Mouse (Mus musculus): Measurements from ENCODE around the gene Josd2.

The Josd2 gene

DNA sequence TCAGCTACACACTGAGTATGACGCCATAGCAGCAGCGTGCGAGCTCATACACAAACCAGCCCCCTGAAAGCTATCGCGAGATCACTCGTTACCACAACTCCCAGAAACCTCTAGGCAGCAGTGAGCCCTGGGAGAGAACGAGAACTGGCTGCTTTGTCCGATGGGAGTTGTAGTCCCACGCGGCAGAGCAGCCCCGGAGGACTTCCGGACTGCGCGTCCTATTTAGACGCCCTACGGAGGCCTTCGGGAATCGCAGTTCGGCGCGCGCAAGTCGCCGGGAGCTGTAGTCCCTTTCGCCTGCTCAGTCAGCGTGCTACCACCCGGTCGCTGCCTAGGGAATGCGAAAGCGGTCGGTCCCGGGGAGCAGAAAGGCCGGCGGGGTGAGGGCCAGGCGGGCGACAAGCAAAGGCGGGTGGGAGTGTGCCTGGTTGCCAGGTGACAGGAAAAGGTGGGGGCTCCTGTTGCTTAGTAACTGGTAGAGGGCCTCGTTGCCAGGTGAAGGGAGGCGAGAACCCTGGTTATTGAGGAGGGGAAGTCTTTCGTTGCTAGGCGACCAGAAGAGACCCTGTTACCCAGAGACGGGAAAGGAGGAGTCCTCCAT lies at the start of gene Josd2:
Gene Josd2, plus strand, starts transcription at position 170 of the 601 bp plus-strand sequence.
- peak; percentile 77 to 83 for DNase-seq

DNA sequence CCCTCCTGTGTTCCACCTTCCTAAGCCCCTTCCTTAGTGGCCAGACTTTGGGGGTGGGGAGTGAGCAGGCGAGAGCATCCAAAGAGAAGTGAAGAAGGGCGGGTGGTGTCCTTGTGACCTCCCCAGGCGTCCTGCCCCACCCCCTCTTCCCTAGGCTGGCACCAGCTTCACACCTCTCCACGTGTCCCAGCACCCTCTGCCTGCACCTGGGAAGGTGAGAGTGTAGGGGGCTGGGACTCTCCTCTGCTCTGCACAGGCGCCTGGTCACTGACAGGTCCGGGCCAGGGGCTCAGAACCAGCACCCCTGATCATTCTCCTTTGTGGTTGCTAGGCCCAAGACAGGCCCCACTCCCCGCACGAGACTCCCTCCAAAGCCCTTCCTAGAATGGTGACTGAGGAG lies 40.1 kb upstream of the Josd2 start:
- no peak for DNase-seq

DNA sequence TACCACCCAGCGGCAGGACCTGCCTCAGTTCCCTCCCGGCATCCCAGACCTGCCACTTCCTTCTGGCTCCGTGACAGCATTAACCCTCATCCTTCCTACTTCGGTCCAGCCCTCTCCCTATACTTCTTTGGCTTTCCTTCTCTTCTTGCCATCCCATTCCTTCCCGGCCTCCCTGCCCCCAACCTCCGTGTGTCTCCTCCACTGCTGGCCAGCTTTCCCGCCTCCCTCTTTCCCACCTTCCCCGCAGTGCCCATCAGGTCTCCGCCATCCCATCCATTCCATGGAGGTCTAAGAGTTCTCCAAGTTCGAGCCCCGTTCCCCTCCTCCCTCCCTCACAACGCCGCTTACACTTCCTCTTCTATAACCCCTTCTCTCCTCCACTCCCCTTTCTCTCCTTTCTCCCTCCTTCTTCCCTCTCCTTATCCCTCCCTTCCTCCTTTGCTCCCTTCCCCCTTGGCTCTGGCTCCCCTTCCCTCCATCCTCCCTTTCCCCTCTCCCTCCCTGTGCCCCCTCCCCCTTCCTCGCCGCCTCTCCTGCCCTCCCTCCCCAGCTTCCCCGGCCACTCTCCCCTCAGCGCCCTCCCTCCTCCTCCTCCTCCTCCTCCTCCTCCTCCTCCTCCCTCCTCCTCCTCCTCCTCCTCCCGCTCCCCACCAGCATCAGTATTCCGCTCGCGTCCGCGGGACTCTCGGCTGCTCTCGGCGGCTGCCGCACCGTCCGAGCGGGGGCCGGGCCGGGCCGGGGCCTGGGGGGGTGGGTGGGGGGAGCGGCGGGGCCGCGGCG lies 39.4 kb upstream of the Josd2 start:
- DNase-seq, result no peak

DNA sequence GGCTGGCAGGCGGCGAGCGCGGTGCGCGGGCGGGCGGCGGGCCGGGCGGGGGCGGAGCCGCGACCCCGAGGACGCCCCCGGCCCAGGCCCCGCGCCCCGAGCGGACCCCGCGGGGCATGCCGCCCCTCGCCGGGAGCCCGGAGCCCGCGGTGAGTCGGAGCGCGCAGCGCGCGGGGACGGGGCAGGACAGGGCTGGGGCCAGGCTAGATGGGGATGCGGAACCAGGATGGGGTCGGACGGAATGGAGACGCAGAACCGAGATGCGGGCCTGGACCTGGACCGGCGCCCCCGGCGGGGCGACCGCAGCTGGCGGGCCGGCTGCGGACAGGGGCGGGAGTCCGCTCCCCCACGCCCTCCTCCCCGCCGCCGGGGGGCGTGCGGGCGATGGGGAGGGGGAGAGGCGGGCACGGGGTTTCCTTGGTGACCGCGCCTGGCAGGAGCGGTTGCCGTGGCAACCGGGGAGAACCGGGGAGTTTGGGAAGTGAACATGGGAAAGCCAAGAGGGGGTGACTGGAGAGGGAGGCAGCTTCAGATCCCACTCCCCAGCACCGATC lies 38.7 kb upstream of the Josd2 start, which contains the start of gene Lrrc4b:
Gene Lrrc4b, plus strand, starts transcription at position 51 of the 554 bp plus-strand sequence.
- no peak for DNase-seq

DNA sequence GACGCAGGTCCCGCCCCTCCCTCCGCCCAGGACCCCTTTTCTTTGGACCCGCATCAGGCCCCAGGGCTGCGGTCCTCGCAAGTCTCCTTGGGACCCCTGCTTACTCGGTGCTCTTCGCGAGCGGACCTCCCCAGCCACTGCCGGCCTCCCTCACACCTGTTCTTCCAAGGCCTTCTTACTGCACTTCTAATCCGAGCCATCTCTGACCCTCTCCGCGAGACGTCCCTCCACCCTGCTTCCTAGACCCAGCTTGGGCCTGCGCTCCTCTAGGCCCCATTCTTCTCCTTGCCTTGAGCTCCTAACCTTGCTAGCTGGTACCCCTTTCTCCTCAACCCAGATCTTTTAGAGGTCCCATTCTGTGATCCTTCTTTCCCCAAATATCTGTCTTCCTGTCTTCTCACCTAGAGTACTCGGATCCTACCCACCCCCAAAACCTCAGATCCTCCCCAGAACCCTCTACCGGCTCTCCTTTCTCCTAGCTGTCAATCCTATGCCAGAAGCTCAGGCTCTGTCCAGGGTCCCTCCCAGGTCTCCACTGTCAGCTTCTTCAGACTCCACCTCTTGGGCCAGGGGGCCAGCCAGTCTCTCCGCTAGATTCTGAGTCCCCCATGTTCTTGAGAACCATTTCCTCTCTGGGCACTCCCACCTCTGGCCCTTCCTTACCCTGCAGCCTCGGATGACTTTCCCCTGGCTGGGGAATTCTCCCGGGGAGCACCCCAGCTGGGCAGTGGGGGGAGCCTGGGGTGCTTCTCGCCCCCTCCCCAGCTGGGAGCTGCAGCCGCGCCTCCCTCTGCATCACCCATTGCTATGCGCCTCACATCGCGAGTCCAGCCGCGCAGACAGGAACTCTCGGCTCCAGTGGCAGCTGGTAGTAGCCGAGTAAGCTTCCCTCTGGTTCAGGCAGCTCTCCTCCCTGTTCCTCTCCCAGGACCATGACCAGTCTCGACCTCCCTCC lies 38.0 kb upstream of the Josd2 start:
- DNase-seq, result no peak

DNA sequence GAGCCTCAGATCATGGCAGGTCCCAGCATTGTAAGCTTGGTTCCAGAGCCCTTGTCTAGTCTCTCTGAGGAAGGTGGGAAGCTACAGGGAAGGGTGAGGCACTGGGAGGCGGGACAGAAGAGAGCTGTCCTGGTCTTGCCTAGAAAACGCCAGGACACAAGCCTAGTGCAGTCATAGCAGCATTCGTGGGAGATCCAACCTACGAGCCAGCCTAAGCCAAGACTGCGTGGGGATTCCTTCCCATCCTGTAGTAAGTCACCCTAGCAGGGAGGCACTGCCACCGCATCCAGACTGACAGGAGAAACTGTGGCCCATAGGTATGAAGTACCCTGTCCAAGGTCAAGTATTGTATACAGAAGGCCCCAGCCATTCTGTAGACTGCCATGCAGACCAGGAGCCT lies 35.2 kb upstream of the Josd2 start:
- DNase-seq, result no peak

DNA sequence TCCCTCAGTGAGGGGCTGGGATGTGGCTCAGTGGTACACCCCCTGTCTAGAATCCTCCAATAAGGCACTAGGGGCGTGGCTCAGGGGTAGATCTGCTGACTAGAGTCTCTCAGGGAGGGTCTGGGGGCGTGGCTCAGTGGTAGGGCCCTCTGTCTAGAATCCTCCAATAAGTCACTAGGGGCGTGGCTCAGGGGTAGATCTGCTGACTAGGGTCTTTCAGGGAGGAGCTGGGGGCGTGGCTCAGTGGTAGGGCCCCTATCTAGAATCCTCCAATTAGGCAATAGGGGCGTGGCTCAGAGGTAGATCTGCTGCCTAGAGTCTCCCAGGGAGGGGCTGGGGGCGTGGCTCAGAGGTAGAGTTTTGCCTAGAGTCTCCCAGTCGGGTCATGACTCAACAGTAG lies 34.4 kb upstream of the Josd2 start:
- DNase-seq, result no peak

DNA sequence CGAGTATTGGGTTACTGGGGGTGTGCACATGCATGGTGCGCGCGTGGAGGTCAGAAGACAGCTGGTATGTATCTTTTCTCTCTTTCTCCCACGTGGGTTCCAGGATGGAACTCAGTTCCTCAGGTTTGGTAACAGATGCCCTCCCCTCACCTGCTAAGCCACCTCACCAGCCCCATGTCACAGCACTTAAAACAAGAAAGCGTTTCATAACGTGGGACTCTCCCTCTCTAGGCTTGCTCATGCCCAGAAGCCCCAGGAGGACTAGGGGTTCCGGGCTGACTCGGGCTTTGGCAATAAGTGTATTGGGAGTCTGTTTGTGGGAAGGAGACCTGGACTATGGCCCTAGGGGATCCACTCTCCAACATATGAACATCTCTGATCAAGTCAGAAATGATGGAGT lies 33.7 kb upstream of the Josd2 start:
- no peak for DNase-seq

DNA sequence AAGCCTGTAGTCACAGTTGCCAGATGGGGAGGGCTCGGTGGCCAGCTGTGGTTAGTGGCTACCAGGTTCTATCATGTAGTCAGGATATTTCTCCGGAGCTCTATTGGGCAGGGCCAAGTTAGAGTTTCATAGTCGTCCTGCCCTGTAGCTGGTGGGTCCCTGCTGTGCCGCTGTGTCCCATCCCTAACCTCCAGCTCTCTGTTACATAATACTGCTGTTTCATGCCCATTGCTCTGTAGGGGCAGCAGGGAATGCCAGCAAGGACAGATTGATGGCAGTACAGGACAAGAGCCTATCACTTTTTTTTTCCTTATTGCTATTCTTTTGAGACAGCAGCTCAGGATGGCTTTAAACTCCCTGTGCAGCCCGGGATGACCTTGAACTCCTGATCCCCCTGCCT lies 32.0 kb upstream of the Josd2 start:
- DNase-seq, result no peak

DNA sequence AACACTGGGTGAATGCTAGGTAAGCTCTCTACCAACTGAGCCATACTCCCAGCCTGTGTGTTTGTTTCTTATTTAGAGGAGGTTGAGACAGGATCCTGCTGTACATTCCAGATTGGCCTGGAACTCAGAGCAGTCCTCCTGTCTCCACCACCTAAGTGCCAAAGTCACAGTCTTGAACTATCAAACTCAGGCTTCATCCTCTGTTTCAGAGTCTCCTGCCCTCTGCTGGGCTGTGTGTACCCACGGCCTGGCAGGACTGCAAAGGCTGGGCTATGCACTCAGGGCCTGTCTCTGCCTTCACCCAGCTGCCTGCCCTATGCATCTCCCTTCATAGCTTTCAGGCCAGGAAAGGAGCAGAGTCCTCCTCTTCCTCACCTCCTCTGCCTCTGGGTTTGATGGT lies 31.5 kb upstream of the Josd2 start:
- no peak for DNase-seq

DNA sequence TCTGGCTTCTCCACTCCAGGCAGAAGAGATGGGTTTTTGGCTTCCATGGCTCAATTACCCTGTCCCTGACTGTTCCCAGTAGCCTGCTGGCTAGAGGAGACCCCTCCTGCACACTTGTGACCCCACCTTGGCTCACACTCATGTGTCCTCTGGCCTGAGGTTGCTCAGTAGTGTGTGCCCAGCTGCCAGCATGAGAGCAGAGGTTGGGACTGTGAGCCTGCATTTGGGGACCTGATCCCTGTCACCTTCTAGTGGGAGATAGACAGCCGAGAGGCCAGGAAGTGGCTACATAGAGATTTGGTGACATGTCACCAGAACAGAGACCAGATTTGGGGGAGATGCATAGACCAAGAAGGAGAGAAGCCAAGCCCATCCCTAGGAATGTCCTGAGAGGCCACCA lies 30.6 kb upstream of the Josd2 start:
- DNase-seq, result no peak

DNA sequence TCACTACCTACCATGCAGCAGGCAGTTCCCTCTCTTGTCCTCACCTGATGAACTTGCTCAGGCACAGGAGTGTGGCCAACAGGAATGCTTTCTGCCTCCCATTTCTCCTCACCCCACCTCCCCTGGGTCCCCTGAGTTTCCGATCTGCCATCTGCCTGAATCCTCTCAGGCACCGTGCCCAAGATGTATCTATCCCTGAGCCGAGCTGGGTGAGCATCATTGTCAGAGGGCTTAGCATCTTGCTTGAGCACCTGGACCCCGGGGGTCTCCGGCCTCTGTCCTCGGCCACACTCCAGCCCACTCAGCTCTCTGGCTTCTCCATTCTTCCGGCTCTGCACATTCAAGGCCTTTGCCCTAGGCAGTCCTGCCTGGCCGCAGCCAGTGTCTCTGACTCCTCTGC lies 29.8 kb upstream of the Josd2 start:
- DNase-seq, result no peak

DNA sequence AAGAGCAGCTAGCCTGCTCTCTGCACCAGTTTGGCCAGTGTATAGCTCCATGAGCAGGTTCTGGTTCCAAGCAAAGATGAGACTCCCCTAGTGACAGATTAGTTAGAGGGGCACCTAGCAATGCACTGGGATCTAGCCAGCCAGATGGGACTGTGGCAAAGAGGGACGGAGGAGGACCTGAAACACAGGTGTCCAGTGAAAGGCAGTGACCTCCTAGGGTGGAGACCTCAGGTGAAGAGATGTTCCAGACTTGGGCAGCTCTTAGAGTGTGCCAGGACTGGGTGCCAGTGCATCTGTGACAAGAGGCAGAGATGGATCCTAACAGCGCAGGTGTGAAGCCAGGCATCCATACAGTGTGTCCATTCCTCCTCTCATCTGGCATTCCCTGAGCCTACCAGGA lies 28.1 kb upstream of the Josd2 start:
- no peak for DNase-seq

DNA sequence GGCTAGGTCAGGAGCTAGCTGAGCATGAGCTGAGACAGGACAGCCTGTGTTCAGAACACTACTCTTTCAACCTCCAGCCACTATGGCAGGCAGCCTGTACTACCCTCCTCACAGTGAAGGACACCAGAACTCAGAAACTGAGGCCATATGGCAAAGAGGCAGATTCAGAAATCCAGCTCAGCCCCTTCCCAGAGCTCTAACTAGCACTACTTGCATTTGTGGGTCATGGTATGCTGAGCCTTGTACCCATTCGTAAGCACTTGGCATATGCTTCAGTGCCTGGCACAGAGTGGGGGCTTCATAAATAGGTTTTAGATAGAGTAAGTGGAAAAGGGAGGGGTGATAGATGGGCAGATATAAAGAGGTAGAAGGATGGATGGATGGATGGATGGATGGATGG lies 27.3 kb upstream of the Josd2 start:
- DNase-seq, result no peak

DNA sequence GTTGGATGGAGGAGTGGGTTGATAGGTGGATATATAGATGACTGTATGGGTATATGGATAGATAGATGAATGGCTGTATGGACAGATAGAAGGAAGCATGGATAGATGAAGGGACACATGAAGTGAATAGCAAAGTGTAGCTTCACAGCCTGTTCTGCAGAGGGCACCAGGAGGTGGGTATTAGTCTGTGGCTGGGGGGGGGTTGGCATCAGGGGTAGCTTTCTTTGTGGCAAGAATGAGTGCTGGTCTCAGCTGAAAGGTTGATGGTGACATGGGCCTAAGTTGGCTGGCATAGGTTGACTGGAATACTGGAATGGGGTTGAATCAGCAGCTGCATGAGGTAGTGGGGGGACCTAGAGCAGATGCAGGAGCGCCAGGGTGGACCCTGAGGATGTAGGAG lies 26.6 kb upstream of the Josd2 start:
- no peak for DNase-seq

DNA sequence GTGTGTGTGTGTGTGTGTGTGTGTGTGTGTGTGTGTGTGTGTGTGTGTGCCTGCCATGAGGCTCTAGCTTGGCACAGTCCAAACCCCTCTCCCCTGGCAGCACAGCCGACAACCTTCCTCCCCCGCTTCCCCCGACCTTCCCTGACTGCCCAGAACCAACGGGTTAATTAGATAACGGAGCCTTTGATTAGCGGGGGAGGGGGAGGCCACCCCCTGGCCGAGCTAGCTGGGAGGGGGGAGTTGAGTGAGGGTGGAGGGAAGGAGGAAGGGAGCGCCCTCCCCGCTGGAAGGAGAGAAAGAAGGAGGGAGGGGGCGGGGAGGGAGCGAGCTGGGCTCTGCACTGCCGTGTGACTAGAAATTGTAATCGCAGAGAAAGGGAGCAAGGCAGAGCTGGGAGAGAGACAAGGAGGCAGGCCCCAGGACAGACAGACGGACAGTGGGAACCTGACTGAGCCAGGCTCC lies 26.1 kb upstream of the Josd2 start:
- no peak for DNase-seq

DNA sequence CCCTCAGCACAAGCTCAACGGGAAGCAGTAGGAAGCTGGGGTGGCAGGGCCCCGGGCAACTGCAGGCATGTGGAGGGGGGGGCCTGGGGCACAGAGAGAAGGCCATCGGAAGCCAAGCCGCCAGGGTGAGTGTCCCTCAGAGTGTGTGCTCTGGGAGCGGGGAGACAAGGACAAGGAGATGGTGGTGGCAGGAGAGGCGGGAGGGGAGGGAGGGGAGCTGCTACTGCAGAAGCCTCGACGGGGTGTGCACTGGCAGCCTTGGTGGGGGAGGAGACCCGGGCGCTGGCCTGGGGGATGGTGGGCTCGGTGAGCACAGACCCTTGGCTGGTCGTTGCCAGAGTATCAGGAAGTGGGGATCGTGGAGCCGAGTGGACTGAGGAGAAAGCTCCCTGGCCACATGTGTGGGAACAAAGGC lies 25.4 kb upstream of the Josd2 start:
- DNase-seq, result no peak

DNA sequence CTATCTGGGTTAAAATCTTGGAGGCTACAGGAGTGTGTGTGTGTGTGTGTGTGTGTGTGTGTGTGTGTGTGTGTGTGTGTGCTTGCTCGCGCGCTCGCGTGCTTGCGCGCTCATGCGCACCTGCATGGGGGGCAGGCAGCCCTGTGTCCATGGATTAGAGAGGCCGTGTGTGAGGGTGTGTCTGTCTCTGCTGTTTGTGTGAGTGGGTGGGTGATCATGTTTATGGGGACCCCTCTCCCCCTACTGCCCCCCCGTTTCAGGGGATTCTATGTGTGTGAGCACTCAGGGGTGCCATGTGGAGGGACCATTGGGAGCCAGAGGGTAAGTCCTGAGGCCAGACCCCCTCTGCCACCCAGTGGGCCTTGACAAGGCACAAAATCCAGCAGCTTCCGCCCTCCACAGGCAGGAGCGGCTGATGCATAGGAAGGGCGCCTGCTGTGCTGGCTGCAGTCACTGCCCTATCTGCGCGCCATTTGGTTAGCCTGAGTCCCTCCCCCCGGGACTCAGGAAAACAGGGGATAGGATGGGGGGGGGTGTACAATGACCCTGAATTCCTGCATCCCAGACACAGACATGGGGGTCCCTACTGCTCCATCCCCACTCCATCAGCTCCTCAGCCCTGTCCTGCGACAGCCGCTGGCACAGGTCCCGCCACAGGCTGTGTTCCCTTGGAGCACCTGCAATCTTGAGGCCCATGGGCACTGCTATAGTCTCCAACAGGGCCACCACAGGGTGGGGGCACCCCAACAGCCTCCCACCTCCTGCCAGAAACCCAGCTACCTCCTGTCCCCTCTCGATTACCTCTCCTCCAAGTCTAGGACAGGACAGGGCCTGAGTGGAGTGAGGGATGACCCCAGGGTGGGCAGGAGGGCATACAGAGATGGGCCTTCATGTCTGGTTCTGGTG lies 24.3 kb upstream of the Josd2 start:
- no peak for DNase-seq

DNA sequence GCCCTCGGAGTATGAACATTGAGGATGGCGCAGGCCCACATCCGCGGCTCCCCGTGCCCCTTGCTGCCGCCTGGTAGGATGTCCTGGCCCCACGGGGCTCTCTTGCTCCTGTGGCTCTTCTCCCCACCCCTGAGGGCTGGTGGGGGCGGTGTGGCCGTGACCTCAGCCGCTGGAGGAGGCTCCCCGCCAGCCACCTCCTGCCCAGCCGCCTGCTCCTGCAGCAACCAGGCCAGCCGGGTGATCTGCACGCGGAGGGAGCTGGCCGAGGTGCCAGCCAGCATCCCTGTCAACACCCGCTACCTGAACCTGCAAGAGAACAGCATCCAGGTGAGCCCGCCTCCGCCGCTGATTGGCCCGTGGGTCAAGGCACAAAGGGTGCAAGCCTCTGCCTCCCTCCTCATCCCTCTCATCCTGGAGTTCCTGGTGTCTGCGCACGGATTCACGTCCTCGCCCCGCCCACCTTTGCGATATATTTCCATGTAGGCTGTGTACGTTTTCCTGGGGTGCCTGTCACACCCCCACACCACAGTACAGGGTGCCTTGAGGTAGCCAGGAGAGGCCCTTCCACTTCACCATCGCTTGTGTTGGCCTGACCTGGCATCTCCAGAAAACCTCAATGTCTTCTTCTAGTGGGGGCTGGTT lies 22.8 kb upstream of the Josd2 start:
- no peak for DNase-seq

DNA sequence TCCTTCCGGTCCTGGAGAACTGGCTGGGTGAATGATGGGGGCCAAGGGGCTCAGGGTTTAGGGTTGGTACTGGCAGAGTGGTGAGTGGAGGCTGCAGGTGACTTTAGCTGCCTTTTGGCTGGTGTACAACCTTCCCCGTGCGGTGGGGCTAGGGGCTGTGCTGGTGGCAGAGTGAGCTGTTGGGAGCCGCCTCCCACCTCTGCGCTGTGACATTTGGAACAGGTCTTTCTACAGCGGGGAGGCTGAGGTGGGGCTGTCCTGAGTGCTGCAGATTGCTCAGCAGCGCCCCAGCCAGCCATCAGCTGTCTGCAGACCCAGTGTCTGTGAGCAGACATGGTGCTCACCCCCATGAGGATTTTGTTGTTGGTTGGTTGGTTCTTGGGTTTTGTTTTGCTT lies 22.3 kb upstream of the Josd2 start:
- DNase-seq, result no peak

DNA sequence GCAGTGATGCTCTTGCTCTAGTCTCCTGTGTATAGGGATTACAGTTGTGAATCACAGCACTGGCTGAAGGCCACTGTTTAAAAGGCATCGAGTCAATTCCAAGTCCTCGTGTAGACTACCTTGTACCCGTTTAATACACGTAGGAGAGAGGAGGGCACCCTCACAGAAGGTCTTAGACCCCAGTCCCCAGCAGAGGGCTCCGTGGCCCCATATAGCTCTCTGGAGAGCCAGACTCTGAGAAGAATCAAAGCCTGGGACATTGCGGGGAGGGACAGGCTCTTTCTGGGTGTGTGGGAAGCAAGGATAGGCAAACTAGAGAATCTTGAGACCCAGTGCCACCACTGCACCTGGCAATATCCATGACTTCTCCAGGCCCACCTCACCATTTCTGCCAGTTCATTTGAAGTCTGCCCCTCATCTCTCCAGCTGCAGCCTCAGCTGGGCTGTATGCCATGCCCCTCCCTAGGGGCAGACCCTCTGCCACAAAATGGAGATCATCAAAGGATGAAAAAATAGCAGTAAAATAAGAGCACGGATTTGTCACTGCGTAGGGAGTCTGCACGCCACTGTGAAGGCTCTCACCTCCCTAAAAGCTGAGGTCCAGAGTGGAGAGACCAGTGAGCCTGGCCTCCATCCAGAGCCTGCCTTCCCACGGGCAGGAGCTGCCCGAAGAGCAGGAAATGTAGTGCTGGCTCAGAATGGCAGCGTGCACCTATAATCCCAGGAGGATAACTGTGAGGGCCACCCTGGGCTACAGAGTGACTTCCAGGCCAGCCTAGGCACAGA lies 21.5 kb upstream of the Josd2 start:
- no peak for DNase-seq

Measured in spleen, adult 18-20 months (tissue).